Mouse (Mus musculus): ENCODE measurements around the gene Pebp1. TPM values are rescaled to one million over a fixed set of nuclear protein-coding genes. Genes with fewer than 3 reads are reported as not detected.
A peak's percentile ranks its signal among the peaks of the same experiment; 100 is the strongest.

Gene Pebp1
- polyA plus RNA-seq, 1 experiment from 2014 or later = 129 TPM

DNA sequence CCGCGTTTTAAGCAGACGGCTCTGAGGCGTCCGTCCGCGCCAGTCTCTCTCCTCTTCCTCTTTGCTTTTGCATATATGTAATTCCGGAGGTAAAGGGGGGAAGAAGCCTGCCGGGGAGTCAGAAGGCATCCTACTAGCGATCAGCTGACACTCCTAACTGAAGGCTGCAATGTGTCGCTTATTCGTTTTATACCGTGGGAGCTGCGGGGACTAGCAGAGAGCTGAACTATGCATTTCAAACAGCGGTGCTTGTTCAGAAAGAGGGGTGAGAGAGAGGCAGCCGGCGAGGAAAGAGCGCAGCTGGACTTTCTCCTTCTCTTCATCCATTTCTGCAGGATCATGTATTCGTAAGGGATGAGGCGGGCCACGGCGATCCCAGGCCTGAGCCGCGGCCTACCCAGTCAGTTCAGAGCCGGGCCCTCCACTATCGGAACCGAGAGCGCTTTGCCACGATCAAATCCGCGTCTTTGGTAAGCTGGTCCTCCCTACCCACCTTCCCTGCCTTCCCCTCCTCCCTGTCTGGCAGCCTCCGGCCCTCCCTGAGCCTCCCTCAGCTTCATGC, 46.6 kb downstream of the Pebp1 start:
- Histone ChIP-seq H3K9ac (replicated peaks) (no peak overlapping the region), H3K27ac (ENCODE audit: low read depth) (no peak overlapping the region)

DNA sequence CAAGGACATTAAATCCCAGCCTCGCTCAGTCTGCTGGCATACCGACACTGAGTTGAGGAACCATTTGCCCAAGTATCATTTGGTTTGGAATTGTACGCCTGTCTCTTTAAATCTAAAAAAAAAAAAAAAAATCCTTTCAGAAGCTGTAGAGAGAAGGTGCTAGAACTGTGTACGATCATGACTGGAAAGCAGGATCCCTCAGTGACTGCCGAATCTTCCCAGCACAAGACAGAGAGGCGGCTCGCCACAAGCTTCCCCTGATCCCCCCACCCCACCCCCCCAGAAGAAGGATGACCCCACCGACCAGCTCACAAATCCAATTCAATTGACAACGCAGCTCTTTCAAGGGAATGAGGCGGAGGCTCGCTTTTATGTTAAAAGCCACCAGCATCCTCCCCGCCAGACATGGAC, 47.1 kb downstream of the Pebp1 start:
- Histone ChIP-seq H3K9ac (replicated peaks) (no peak overlapping the region), H3K36me3 (replicated peaks; ENCODE audit: insufficient read depth, low read length) (peaks cover 46% of the 10 kb centered on the region), H3K27ac (ENCODE audit: low read depth) (no peak overlapping the region), H3K4me3 (ENCODE audit: low read depth, low read length) (no peak overlapping the region), H3K4me2 (ENCODE audit: low read depth, low read length) (0 out of 2 replicates have a peak overlapping the region, but pooled peaks have one; percentile 15), H3K27me3 (ENCODE audit: insufficient read depth, low read length) (no peaks in the 10 kb centered on the region), H3K4me1 (ENCODE audit: insufficient read depth) (no peaks in the 10 kb centered on the region), H3K9me3 (ENCODE audit: low read length) (no peaks in the 10 kb centered on the region)
- DNase-seq (no peak), ATAC-seq (no peak)
- WGBS (ENCODE audit: insufficient replicate concordance) = 70% methylated on average over 12 of the region's 12 CpGs
- no peak for TF ChIP-seq EP300 (IDR thresholded peaks at IDR 0.05; ENCODE audit: low read depth)
- TF ChIP-seq CTCF (IDR thresholded peaks at IDR 0.05; ENCODE audit: low read depth) = no peak

More for the DNA sequence above, 46.6 kb downstream of the Pebp1 start:
- H3K36me3 ChIP-seq (replicated peaks; ENCODE audit: insufficient read depth, low read length) = peaks cover 42% of the 10 kb centered on the region
- no peaks in the 10 kb centered on the region for H3K9me3 ChIP-seq (ENCODE audit: low read length)
- WGBS (ENCODE audit: insufficient replicate concordance) = 71% methylated on average over 32 of the region's 32 CpGs
- no peaks in the 10 kb centered on the region for H3K4me1 ChIP-seq (ENCODE audit: insufficient read depth)
- TF ChIP-seq EP300 (IDR thresholded peaks at IDR 0.05; ENCODE audit: low read depth) = no peak
- TF ChIP-seq CTCF (IDR thresholded peaks at IDR 0.05; ENCODE audit: low read depth) = no peak
- ATAC-seq (no peak), DNase-seq (no peak)
- 0 out of 2 replicates have a peak overlapping the region, but pooled peaks have one; percentile 15 for H3K4me2 ChIP-seq (ENCODE audit: low read depth, low read length)
- no peaks in the 10 kb centered on the region for H3K27me3 ChIP-seq (ENCODE audit: insufficient read depth, low read length)
- no peak overlapping the region for H3K4me3 ChIP-seq (ENCODE audit: low read depth, low read length)

DNA sequence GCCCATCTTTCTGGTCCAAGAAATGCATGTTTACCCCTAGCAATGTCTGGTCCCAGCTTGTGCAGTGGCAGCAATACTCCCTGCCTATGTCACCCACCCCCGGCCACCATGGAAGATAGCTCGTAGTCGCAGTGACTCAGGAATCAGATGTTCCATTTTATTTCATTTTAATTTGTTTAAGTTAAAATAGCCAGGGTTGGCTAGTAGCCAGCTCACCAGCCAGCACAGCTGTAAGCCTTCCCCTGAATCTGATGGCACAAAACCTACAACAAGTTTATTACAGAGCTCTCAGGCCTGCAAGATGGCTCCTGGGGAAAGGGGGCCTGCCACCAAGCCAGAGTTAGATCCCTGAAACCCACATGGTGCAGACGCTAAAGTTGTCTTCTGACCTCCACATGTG, 48.3 kb downstream of the Pebp1 start:
- H3K27me3 ChIP-seq (ENCODE audit: insufficient read depth, low read length) = no peaks in the 10 kb centered on the region
- ATAC-seq (no peak), DNase-seq (no peak)
- H3K9me3 ChIP-seq (ENCODE audit: low read length) = no peaks in the 10 kb centered on the region
- WGBS (ENCODE audit: insufficient replicate concordance) = 89% methylated on average over 4 of the region's 4 CpGs
- peaks cover 50% of the 10 kb centered on the region for H3K36me3 ChIP-seq (replicated peaks; ENCODE audit: insufficient read depth, low read length)
- H3K4me2 ChIP-seq (ENCODE audit: low read depth, low read length) = no peak overlapping the region
- H3K9ac ChIP-seq (replicated peaks) = no peak overlapping the region
- no peak overlapping the region for H3K27ac ChIP-seq (ENCODE audit: low read depth)
- no peaks in the 10 kb centered on the region for H3K4me1 ChIP-seq (ENCODE audit: insufficient read depth)
- H3K4me3 ChIP-seq (ENCODE audit: low read depth, low read length) = no peak overlapping the region
- no peak for TF ChIP-seq EP300 (IDR thresholded peaks at IDR 0.05; ENCODE audit: low read depth)
- no peak for TF ChIP-seq CTCF (IDR thresholded peaks at IDR 0.05; ENCODE audit: low read depth)

DNA sequence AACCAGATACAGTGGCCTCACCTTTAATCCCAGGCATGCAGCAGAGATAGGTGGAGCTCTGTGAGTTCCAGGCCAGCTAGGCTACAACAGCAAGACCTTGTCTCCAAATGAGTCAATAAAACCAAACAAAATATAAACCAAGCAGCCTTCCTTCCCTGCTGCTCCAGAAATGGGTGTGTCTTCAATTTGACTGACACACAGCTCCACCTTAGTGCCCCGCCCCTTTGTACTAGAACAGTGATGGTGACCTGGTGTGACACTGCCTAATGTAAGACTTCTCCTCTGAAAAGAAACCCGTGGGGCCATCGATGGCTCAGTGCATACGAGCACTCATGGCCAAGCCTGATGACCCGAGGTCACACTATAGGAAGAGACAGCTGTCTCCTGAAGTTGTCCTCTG, 50.9 kb downstream of the Pebp1 start:
- Histone ChIP-seq H3K4me2 (ENCODE audit: low read depth, low read length) (no peak overlapping the region), H3K27ac (ENCODE audit: low read depth) (no peak overlapping the region), H3K36me3 (replicated peaks; ENCODE audit: insufficient read depth, low read length) (peaks cover 47% of the 10 kb centered on the region), H3K9ac (replicated peaks) (no peak overlapping the region), H3K9me3 (ENCODE audit: low read length) (no peaks in the 10 kb centered on the region), H3K4me3 (ENCODE audit: low read depth, low read length) (no peak overlapping the region), H3K4me1 (ENCODE audit: insufficient read depth) (no peaks in the 10 kb centered on the region), H3K27me3 (ENCODE audit: insufficient read depth, low read length) (no peaks in the 10 kb centered on the region)
- no peak; the same call in 1 of the 2 replicates for ATAC-seq
- no peak for DNase-seq
- TF ChIP-seq CTCF (IDR thresholded peaks at IDR 0.05; ENCODE audit: low read depth) (no peak), EP300 (IDR thresholded peaks at IDR 0.05; ENCODE audit: low read depth) (no peak)
- 78% methylated on average over 5 of the region's 5 CpGs for WGBS (ENCODE audit: insufficient replicate concordance)

Other genes with a start within 250 kb of the Pebp1 start
- 30.5 and 33.4 TPM in 2 replicates for gene Suds3, start 171.5 kb downstream of the Pebp1 start, polyA plus RNA-seq (2015; fragmentation: Nextera tagmentation; extraction: Ambion mirVana)
- 40.5 and 41.9 TPM in 2 replicates for gene Taok3, start 167.5 kb downstream of the Pebp1 start, polyA plus RNA-seq (2015; fragmentation: Nextera tagmentation; extraction: Ambion mirVana)
- 2.1 and 2.9 TPM in 2 replicates for gene Vsig10, start 31.5 kb upstream of the Pebp1 start, polyA plus RNA-seq (2015; fragmentation: Nextera tagmentation; extraction: Ambion mirVana)
- gene Wsb2, start 69.7 kb upstream of the Pebp1 start, polyA plus RNA-seq (2015; fragmentation: Nextera tagmentation; extraction: Ambion mirVana) = 31.7 and 32.3 TPM in 2 replicates
- 18.8 and 23.9 TPM in 2 replicates for gene Rfc5, start 101.4 kb upstream of the Pebp1 start, polyA plus RNA-seq (2015; fragmentation: Nextera tagmentation; extraction: Ambion mirVana)
- gene Ksr2, start 126.4 kb upstream of the Pebp1 start, polyA plus RNA-seq (2015; fragmentation: Nextera tagmentation; extraction: Ambion mirVana) = 0.08 and 0.09 TPM in 2 replicates

All from liver, postnatal 0 days (tissue).